Mouse (Mus musculus) MEL (cell line): ENCODE measurements around the gene Nwd2.

ENCODE experiments used
- CHD2 ChIP-seq: IDR thresholded peaks from 2 replicates; pipeline ENCODE4 v1.6.1; 2011; ENCODE audit warnings: low read length, improper control_type of control experiment
- CTCF ChIP-seq, 3 experiments: IDR thresholded peaks in 2 of 3; conservative IDR thresholded peaks in 1 of 3; 2 replicates each; pipeline ENCODE4 v1.5.1; 2011 to 2012; ENCODE audit warnings: low read length in 3 of 3, low read depth in 2 of 3, mild to moderate bottlenecking in 2 of 3, improper control_type of control experiment in 1 of 3, inconsistent platforms in 1 of 3, mixed read lengths in 1 of 3, moderate library complexity in 1 of 3; ENCODE audit not compliant: control insufficient read depth in 1 of 3, insufficient read depth in 1 of 3, poor library complexity in 1 of 3, severe bottlenecking in 1 of 3
- E2F4 ChIP-seq: IDR thresholded peaks from 2 replicates; pipeline ENCODE4 v1.6.1; 2011; ENCODE audit warnings: low read depth, low read length, improper control_type of control experiment, borderline replicate concordance
- EP300 ChIP-seq, 2 experiments: IDR thresholded peaks; 2 replicates each; pipeline ENCODE4 v1.6.1; 2011; ENCODE audit warnings: improper control_type of control experiment in 2 of 2, low read length in 2 of 2, low read depth in 1 of 2, mild to moderate bottlenecking in 1 of 2
- ETS1 ChIP-seq: IDR thresholded peaks from 2 replicates; pipeline ENCODE4 v1.6.1; 2012; ENCODE audit warnings: low read depth, mild to moderate bottlenecking, inconsistent platforms, low read length, improper control_type of control experiment, moderate library complexity
- GATA1 ChIP-seq: IDR thresholded peaks from 2 replicates; pipeline ENCODE4 v1.6.1; 2011; ENCODE audit warnings: low read depth, low read length, improper control_type of control experiment
- HCFC1 ChIP-seq: IDR thresholded peaks from 2 replicates; pipeline ENCODE4 v1.6.1; 2012; ENCODE audit warnings: low read depth, mild to moderate bottlenecking, inconsistent platforms, low read length, improper control_type of control experiment, moderate library complexity
- MXI1 ChIP-seq: IDR thresholded peaks from 2 replicates; pipeline ENCODE4 v1.6.1; 2011; ENCODE audit warnings: mild to moderate bottlenecking, low read depth, low read length, improper control_type of control experiment
- MYC ChIP-seq: IDR thresholded peaks from 2 replicates; pipeline ENCODE4 v1.6.1; 2011; ENCODE audit warnings: low read depth, mild to moderate bottlenecking, low read length, improper control_type of control experiment, moderate library complexity
- NELFE ChIP-seq: IDR thresholded peaks from 2 replicates; pipeline ENCODE4 v1.6.1; 2011; ENCODE audit warnings: low read depth, low read length, improper control_type of control experiment
- POLR2A ChIP-seq, 2 experiments: IDR thresholded peaks; 2 replicates each; pipeline ENCODE4 v1.6.1; 2011 to 2012; ENCODE audit warnings: low read length in 2 of 2, mild to moderate bottlenecking in 2 of 2, control low read depth in 1 of 2, improper control_type of control experiment in 1 of 2, low read depth in 1 of 2, moderate library complexity in 1 of 2; ENCODE audit not compliant: control insufficient read depth in 1 of 2, insufficient read depth in 1 of 2, poor library complexity in 1 of 2
- RCOR1 ChIP-seq: IDR thresholded peaks from 2 replicates; pipeline ENCODE4 v1.6.1; 2012; ENCODE audit warnings: low read depth, mild to moderate bottlenecking, inconsistent platforms, low read length, improper control_type of control experiment
- TAL1 ChIP-seq: IDR thresholded peaks from 2 replicates; pipeline ENCODE4 v1.6.1; 2012; ENCODE audit warnings: mild to moderate bottlenecking, inconsistent platforms, low read length, moderate library complexity, mixed read lengths

DNA sequence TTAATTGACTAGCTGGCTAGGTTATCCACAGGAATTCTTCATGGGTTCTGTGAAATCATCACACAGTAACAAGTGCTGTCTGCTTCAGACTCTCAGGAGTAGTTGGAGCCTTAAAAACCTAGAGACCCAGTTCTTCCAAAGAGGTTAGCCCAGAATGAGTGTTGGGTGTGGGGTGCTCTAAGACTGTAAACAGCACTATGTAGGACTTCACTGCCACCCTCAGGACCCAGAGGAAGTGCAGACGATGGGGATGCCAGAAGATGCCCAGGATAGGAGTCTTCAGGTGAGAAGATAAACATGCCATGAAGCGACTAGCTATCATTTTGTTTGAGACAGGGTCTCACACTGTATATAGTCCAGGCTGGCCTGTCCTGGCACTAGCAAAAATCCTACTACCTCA, 715 bp upstream of the Nwd2 start:
- TF ChIP-seq RCOR1 = no peak
- TF ChIP-seq MYC = no peak
- no peak for TF ChIP-seq POLR2A (IDR thresholded peaks at IDR 0.05; ENCODE audit: control insufficient read depth in 1 of 2, insufficient read depth in 1 of 2, low read depth in 1 of 2, low read length in 2 of 2, poor library complexity in 1 of 2)
- no peak for TF ChIP-seq CHD2
- TF ChIP-seq GATA1 = no peak
- no peak for TF ChIP-seq EP300 (IDR thresholded peaks at IDR 0.05; ENCODE audit: low read depth in 1 of 2, low read length in 2 of 2)
- TF ChIP-seq CTCF (IDR thresholded peaks at IDR 0.05 in 2 of 3, conservative IDR thresholded peaks at IDR 0.05 in 1 of 3; ENCODE audit: control insufficient read depth in 1 of 3, insufficient read depth in 1 of 3, low read depth in 2 of 3, low read length in 3 of 3, poor library complexity in 1 of 3, severe bottlenecking in 1 of 3) = no peak
- no peak for TF ChIP-seq E2F4
- TF ChIP-seq MXI1 = no peak
- no peak for TF ChIP-seq ETS1
- no peak for TF ChIP-seq HCFC1
- TF ChIP-seq TAL1 = no peak
- no peak for TF ChIP-seq NELFE
